Mouse (Mus musculus): ENCODE measurements at regions not wholly inside any gene's neighbourhood (a gene's known extent, or its start where the extent isn't known, plus 50 kb on each side); places are given as distances from the start of the nearest gene placed in this dataset.

DNA sequence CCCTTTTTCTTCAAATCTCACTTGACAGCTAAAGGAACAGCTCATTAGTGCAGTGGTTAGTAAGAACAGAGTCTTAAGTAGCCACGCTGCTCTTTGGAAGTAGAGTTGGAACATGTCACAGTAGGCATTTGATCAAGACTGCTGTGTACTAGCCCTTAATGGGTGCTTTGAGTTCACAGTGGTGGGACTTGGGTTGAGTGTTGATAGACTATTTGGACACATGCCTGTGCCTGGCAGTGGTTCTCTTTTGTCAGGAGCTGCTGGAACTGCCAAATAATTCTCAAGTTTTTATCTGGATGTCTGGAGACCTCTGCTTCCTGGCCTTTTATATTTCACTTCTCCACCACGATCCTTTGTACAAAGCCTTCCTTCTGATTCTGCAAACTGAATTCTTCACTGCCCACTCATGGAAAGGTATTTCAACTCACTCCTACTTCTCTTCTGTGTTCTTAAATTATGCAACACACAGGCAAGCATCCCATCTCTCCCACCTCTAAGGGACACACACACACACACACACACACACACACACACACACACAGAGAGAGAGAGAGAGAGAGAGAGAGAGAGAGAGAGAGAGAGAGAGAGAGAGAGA, 462.0 kb upstream of the Cdh6 start:
- Histone ChIP-seq H3K36me3 (ENCODE audit: control insufficient read depth, insufficient read depth) (no peaks in the 10 kb centered on the region), H3K4me1 (ENCODE audit: control insufficient read depth, insufficient read depth, low read length) (peaks cover 6% of the 10 kb centered on the region; the same call in 1 of the 2 replicates), H3K4me3 (ENCODE audit: low read length) (no peak overlapping the region), H3K27me3 (ENCODE audit: control insufficient read depth, insufficient read depth, low read length) (no peaks in the 10 kb centered on the region), H3K9ac (ENCODE audit: low read length) (no peak overlapping the region), H3K27ac (ENCODE audit: low read length) (no peak overlapping the region), H3K4me2 (ENCODE audit: low read depth, low read length) (no peak overlapping the region), H3K9me3 (replicated peaks; ENCODE audit: control insufficient read depth, low read length) (no peaks in the 10 kb centered on the region)
- WGBS, result 38% methylated on average over 2 of the region's 2 CpGs
- ATAC-seq (replicated peaks; ENCODE audit: extremely low read depth, insufficient read depth, low FRiP score), result peak; percentile 73

GRCm38 (mm10) chr15:13602133-13602532, 428.7 kb upstream of the Cdh6 start:
- Histone ChIP-seq H3K27ac (ENCODE audit: low read length) (no peak overlapping the region), H3K27me3 (ENCODE audit: control insufficient read depth, insufficient read depth, low read length) (no peaks in the 10 kb centered on the region), H3K36me3 (ENCODE audit: control insufficient read depth, insufficient read depth) (no peaks in the 10 kb centered on the region), H3K4me3 (ENCODE audit: low read length) (no peak overlapping the region), H3K9ac (ENCODE audit: low read length) (no peak overlapping the region), H3K4me2 (ENCODE audit: low read depth, low read length) (no peak overlapping the region), H3K4me1 (ENCODE audit: control insufficient read depth, insufficient read depth, low read length) (no peaks in the 10 kb centered on the region), H3K9me3 (replicated peaks; ENCODE audit: control insufficient read depth, low read length) (no peaks in the 10 kb centered on the region)
- ATAC-seq (replicated peaks; ENCODE audit: extremely low read depth, insufficient read depth, low FRiP score), result no peak
- WGBS, result 59% methylated on average over 1 of the region's 1 CpGs

DNA sequence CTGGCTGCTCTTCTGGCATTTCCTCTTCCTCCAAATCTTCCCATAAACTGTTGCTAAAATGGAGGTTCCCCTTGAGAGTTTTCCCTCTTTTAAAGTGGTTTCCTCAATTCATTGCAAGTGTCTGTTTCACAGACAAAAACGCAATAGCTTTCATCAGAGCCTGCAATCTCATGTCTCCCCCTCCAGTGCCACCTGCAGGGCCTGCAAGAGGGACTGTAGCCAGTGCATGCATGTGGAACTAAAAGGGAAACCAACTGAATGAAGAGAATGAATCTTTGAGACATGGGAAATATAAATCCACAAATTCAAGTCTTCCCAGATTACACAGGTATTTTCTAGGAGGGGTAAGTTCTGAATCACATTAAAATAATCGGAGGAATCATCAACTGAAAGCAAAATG, 424.4 kb upstream of the Cdh6 start:
- Histone ChIP-seq H3K4me2 (ENCODE audit: low read depth, low read length) (no peak overlapping the region), H3K9me3 (replicated peaks; ENCODE audit: control insufficient read depth, low read length) (no peaks in the 10 kb centered on the region), H3K36me3 (ENCODE audit: control insufficient read depth, insufficient read depth) (no peaks in the 10 kb centered on the region), H3K27me3 (ENCODE audit: control insufficient read depth, insufficient read depth, low read length) (no peaks in the 10 kb centered on the region), H3K27ac (ENCODE audit: low read length) (no peak overlapping the region), H3K9ac (ENCODE audit: low read length) (no peak overlapping the region), H3K4me3 (ENCODE audit: low read length) (no peak overlapping the region), H3K4me1 (ENCODE audit: control insufficient read depth, insufficient read depth, low read length) (no peaks in the 10 kb centered on the region)
- ATAC-seq (replicated peaks; ENCODE audit: extremely low read depth, insufficient read depth, low FRiP score), result no peak
- 59% methylated on average over 2 of the region's 2 CpGs for WGBS

GRCm38 (mm10) chr15:13593823-13594222, 420.3 kb upstream of the Cdh6 start:
- 83% methylated on average over 5 of the region's 5 CpGs for WGBS
- H3K4me3 ChIP-seq (ENCODE audit: low read length), result no peak overlapping the region
- no peak overlapping the region for H3K27ac ChIP-seq (ENCODE audit: low read length)
- no peaks in the 10 kb centered on the region for H3K36me3 ChIP-seq (ENCODE audit: control insufficient read depth, insufficient read depth)
- H3K9ac ChIP-seq (ENCODE audit: low read length), result no peak overlapping the region
- H3K27me3 ChIP-seq (ENCODE audit: control insufficient read depth, insufficient read depth, low read length), result no peaks in the 10 kb centered on the region
- H3K4me1 ChIP-seq (ENCODE audit: control insufficient read depth, insufficient read depth, low read length), result no peaks in the 10 kb centered on the region
- no peak for ATAC-seq (replicated peaks; ENCODE audit: extremely low read depth, insufficient read depth, low FRiP score)
- H3K4me2 ChIP-seq (ENCODE audit: low read depth, low read length), result no peak overlapping the region
- H3K9me3 ChIP-seq (replicated peaks; ENCODE audit: control insufficient read depth, low read length), result no peaks in the 10 kb centered on the region

DNA sequence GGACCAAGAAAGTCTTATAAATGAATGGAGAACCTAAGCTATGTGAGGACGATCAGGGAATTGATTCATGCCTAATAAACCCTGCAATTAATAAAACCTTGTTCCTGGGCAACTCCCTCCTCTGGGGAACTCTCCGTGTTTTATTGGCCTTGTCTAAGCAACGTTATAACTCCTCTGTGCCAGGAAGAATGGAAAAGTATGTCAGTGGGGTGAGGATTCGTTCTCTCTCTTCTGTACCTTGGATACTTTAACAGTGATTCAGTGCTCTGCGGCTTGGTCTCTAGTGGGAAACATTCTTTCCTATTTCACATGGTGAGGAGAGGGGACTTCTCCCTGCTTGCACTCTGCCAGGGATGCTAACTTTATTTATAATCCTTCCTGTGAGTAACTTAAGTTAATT, 417.4 kb upstream of the Cdh6 start:
- Histone ChIP-seq H3K36me3 (ENCODE audit: control insufficient read depth, insufficient read depth) (no peaks in the 10 kb centered on the region), H3K9ac (ENCODE audit: low read length) (no peak overlapping the region), H3K4me3 (ENCODE audit: low read length) (no peak overlapping the region), H3K9me3 (replicated peaks; ENCODE audit: control insufficient read depth, low read length) (no peaks in the 10 kb centered on the region), H3K27me3 (ENCODE audit: control insufficient read depth, insufficient read depth, low read length) (no peaks in the 10 kb centered on the region), H3K4me1 (ENCODE audit: control insufficient read depth, insufficient read depth, low read length) (no peaks in the 10 kb centered on the region), H3K27ac (ENCODE audit: low read length) (no peak overlapping the region), H3K4me2 (ENCODE audit: low read depth, low read length) (no peak overlapping the region)
- 64% methylated on average over 5 of the region's 5 CpGs for WGBS
- no peak for ATAC-seq (replicated peaks; ENCODE audit: extremely low read depth, insufficient read depth, low FRiP score)

GRCm38 (mm10) chr15:13583300-13583699, 409.8 kb upstream of the Cdh6 start:
- Histone ChIP-seq H3K27ac (ENCODE audit: low read length) (no peak overlapping the region), H3K36me3 (ENCODE audit: control insufficient read depth, insufficient read depth) (no peaks in the 10 kb centered on the region), H3K4me3 (ENCODE audit: low read length) (no peak overlapping the region), H3K9me3 (replicated peaks; ENCODE audit: control insufficient read depth, low read length) (no peaks in the 10 kb centered on the region), H3K4me2 (ENCODE audit: low read depth, low read length) (no peak overlapping the region), H3K27me3 (ENCODE audit: control insufficient read depth, insufficient read depth, low read length) (no peaks in the 10 kb centered on the region), H3K4me1 (ENCODE audit: control insufficient read depth, insufficient read depth, low read length) (no peaks in the 10 kb centered on the region), H3K9ac (ENCODE audit: low read length) (no peak overlapping the region)
- no peak for ATAC-seq (replicated peaks; ENCODE audit: extremely low read depth, insufficient read depth, low FRiP score)
- 68% methylated on average over 4 of the region's 4 CpGs for WGBS

DNA sequence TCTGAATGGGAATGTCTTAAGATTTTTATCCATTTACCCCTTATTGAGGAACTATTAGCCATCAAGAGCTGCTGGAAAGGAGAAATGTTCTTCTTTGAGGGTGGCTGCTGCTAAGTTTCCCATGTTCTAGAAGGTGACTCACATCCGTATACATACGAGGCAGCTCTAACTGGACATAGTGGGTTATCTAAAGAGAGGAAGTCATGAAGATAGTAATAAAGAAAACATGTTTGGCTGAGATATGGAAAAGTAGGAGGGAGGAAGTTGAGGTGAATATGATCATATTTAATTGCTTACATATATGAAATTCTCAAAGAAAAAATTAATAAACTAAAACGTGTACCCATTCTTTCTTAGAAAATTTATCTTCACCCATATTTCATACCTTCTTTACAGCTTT, 408.7 kb upstream of the Cdh6 start:
- H3K27me3 ChIP-seq (ENCODE audit: control insufficient read depth, insufficient read depth, low read length), result no peaks in the 10 kb centered on the region
- no peak overlapping the region for H3K4me2 ChIP-seq (ENCODE audit: low read depth, low read length)
- no peak overlapping the region for H3K9ac ChIP-seq (ENCODE audit: low read length)
- H3K4me1 ChIP-seq (ENCODE audit: control insufficient read depth, insufficient read depth, low read length), result no peaks in the 10 kb centered on the region
- no peak for ATAC-seq (replicated peaks; ENCODE audit: extremely low read depth, insufficient read depth, low FRiP score)
- no peaks in the 10 kb centered on the region for H3K36me3 ChIP-seq (ENCODE audit: control insufficient read depth, insufficient read depth)
- no peak overlapping the region for H3K27ac ChIP-seq (ENCODE audit: low read length)
- 55% methylated on average over 3 of the region's 3 CpGs for WGBS
- no peaks in the 10 kb centered on the region for H3K9me3 ChIP-seq (replicated peaks; ENCODE audit: control insufficient read depth, low read length)
- H3K4me3 ChIP-seq (ENCODE audit: low read length), result no peak overlapping the region

DNA sequence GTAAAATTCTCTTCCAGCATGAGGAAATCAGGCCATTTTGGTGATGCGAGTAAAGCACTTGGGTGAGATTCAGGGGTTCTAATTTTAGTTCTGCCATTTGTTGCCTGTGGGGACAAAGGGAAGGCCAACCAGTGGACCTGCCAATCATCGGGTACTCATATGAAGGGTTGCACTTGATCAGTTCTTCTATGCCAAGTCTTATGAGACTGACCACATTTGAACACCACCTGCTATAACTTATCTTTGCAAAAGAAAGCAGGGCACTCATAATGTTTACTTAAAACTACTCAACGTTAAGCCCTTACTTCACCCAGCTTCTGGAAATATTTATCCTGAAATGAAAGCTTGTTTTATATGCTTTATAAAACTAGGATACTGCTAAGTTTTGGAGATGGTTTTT, 400.1 kb upstream of the Cdh6 start:
- Histone ChIP-seq H3K27me3 (ENCODE audit: control insufficient read depth, insufficient read depth, low read length) (no peaks in the 10 kb centered on the region), H3K27ac (ENCODE audit: low read length) (no peak overlapping the region), H3K4me1 (ENCODE audit: control insufficient read depth, insufficient read depth, low read length) (no peaks in the 10 kb centered on the region), H3K9me3 (replicated peaks; ENCODE audit: control insufficient read depth, low read length) (no peaks in the 10 kb centered on the region; the same call in 1 of the 2 replicates), H3K9ac (ENCODE audit: low read length) (no peak overlapping the region), H3K4me3 (ENCODE audit: low read length) (no peak overlapping the region), H3K36me3 (ENCODE audit: control insufficient read depth, insufficient read depth) (no peaks in the 10 kb centered on the region), H3K4me2 (ENCODE audit: low read depth, low read length) (no peak overlapping the region)
- WGBS, result 41% methylated on average over 3 of the region's 3 CpGs
- no peak for ATAC-seq (replicated peaks; ENCODE audit: extremely low read depth, insufficient read depth, low FRiP score)

- Histone ChIP-seq H3K4me1 (ENCODE audit: control insufficient read depth, insufficient read depth, low read length) (no peaks in the 10 kb centered on the region), H3K9ac (ENCODE audit: low read length) (no peak overlapping the region), H3K36me3 (ENCODE audit: control insufficient read depth, insufficient read depth) (no peaks in the 10 kb centered on the region), H3K27me3 (ENCODE audit: control insufficient read depth, insufficient read depth, low read length) (no peaks in the 10 kb centered on the region), H3K9me3 (replicated peaks; ENCODE audit: control insufficient read depth, low read length) (no peaks in the 10 kb centered on the region), H3K27ac (ENCODE audit: low read length) (no peak overlapping the region), H3K4me2 (ENCODE audit: low read depth, low read length) (no peak overlapping the region), H3K4me3 (ENCODE audit: low read length) (no peak overlapping the region)
- ATAC-seq (replicated peaks; ENCODE audit: extremely low read depth, insufficient read depth, low FRiP score), result no peak
Observed at GRCm38 (mm10) chr15:13560920-13561319, 387.4 kb upstream of the Cdh6 start.

All from heart, embryonic 16.5 days (tissue).